Mouse (Mus musculus): Measurements from ENCODE around the gene Lrrc26.
A peak's percentile ranks its signal among the peaks of the same experiment; 100 is the strongest.

Gene Lrrc26

GRCm38 (mm10) chr2:25266720-25267119 lies 23.0 kb upstream of the Lrrc26 start:
- DNase-seq (ENCODE audit: low spot score): peak; percentile 28

GRCm38 (mm10) chr2:25267241-25267640 lies 22.5 kb upstream of the Lrrc26 start:
- no peak for DNase-seq (ENCODE audit: low spot score)

GRCm38 (mm10) chr2:25267746-25268309 lies 21.9 kb upstream of the Lrrc26 start:
- DNase-seq (ENCODE audit: low spot score): no peak

GRCm38 (mm10) chr2:25271827-25272511 lies 17.7 kb upstream of the Lrrc26 start, which contains the start of the genes Ssna1 and Anapc2:
Gene Ssna1 (minus strand): TSS chr2:25272438.
Gene Anapc2 (plus strand): TSS chr2:25272478.
- peak; percentile 99 for DNase-seq (ENCODE audit: low spot score)

- no peak for DNase-seq (ENCODE audit: low spot score)
Observed at GRCm38 (mm10) chr2:25272515-25272914, 17.2 kb upstream of the Lrrc26 start.

- no peak for DNase-seq (ENCODE audit: low spot score)
Observed at GRCm38 (mm10) chr2:25273010-25273409, 16.7 kb upstream of the Lrrc26 start.

- peak; percentile 84 for DNase-seq (ENCODE audit: low spot score)
Observed at GRCm38 (mm10) chr2:25278928-25279882, 10.5 kb upstream of the Lrrc26 start.

- DNase-seq (ENCODE audit: low spot score): no peak
Observed at GRCm38 (mm10) chr2:25285551-25285950, 4.2 kb upstream of the Lrrc26 start.

GRCm38 (mm10) chr2:25286314-25286713 lies 3.4 kb upstream of the Lrrc26 start:
- no peak for DNase-seq (ENCODE audit: low spot score)

- DNase-seq (ENCODE audit: low spot score): peak; percentile 59
Observed at GRCm38 (mm10) chr2:25286837-25287636, 2.7 kb upstream of the Lrrc26 start.

GRCm38 (mm10) chr2:25287927-25288649 lies 1.6 kb upstream of the Lrrc26 start, which contains the start of gene Tmem210:
Gene Tmem210 (plus strand): TSS chr2:25288145.
- DNase-seq (ENCODE audit: low spot score): no peak

GRCm38 (mm10) chr2:25288734-25289345 lies 875 bp upstream of the Lrrc26 start:
- DNase-seq (ENCODE audit: low spot score): no peak

- DNase-seq (ENCODE audit: low spot score): no peak
Observed at GRCm38 (mm10) chr2:25290101-25290815, 543 bp downstream of the Lrrc26 start.

- DNase-seq (ENCODE audit: low spot score): no peak
Observed at GRCm38 (mm10) chr2:25290816-25291130, 1.1 kb downstream of the Lrrc26 start.

- no peak for DNase-seq (ENCODE audit: low spot score)
Observed at GRCm38 (mm10) chr2:25291184-25292053, 1.7 kb downstream of the Lrrc26 start.

- DNase-seq (ENCODE audit: low spot score): no peak
Observed at GRCm38 (mm10) chr2:25292054-25292544, 2.4 kb downstream of the Lrrc26 start.

- DNase-seq (ENCODE audit: low spot score): peak; percentile 89
Observed at GRCm38 (mm10) chr2:25292856-25293255, 3.1 kb downstream of the Lrrc26 start.

GRCm38 (mm10) chr2:25293706-25294105 lies 4.0 kb downstream of the Lrrc26 start:
- no peak for DNase-seq (ENCODE audit: low spot score)

GRCm38 (mm10) chr2:25297093-25297492 lies 7.4 kb downstream of the Lrrc26 start:
- DNase-seq (ENCODE audit: low spot score): no peak

Data from urinary bladder, postnatal 25 days (tissue).